Mouse (Mus musculus): ENCODE measurements at regions not wholly inside any gene's neighbourhood (a gene's known extent, or its start where the extent isn't known, plus 50 kb on each side); places are given as distances from the start of the nearest gene placed in this dataset.

DNA sequence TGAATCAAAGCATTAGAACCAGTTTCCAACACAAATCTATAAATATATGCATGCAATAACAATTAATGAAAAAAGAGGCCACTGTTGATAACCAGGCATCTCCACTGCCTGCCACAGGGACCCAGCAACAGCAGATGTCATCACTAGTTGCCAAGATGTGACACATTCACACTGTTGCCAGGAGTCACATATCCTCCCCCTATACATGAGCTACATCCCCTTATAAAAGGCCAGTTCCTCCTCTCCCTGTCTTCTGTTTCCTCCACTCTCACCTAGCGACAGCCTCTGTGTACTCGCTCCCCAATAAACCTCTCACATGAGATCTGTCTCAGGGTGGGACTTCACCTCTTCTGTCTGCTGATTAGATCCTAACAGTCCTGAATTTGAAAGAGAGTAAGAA, 211.4 kb downstream of the Mreg start:
- DNase-seq = no peak

DNA sequence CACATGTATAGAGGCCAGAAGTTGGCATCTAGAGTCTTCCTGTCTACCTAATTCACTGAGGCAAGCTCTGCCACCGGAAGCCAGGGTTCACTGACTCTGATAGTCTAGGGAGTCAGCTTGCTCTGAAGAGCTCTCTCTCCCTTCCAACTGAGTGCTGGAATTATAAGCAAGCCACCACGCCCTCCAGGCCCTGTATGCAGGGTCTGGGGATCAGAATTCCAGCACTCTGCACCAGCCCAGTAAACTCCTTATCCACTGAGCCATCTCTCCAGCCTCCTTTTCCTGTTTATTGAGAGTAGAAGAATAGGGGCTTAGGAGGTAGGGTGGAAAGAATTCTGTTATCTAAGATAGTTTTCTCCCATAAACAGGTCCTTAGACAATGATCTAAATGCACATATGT, 215.3 kb downstream of the Mreg start:
- no peak for DNase-seq

DNA sequence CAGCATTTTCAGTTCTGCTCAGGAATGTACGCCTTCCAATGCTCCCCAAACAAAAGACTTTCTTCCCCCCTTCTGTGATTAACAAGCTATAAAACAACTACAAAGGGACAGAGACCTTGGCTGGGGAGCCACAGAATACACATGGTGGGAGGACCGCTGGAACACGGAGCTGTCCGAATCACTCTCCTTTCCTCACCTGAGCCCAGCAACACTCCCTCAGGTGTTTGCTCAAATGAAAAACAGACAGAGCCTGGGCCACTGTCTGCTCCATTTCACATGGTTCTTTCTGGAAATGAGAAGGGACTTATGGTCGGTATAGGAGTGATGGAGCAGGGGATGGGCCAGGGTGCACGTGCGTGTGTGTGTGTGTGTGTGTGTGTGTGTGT, 215.9 kb downstream of the Mreg start:
- DNase-seq = no peak

DNA sequence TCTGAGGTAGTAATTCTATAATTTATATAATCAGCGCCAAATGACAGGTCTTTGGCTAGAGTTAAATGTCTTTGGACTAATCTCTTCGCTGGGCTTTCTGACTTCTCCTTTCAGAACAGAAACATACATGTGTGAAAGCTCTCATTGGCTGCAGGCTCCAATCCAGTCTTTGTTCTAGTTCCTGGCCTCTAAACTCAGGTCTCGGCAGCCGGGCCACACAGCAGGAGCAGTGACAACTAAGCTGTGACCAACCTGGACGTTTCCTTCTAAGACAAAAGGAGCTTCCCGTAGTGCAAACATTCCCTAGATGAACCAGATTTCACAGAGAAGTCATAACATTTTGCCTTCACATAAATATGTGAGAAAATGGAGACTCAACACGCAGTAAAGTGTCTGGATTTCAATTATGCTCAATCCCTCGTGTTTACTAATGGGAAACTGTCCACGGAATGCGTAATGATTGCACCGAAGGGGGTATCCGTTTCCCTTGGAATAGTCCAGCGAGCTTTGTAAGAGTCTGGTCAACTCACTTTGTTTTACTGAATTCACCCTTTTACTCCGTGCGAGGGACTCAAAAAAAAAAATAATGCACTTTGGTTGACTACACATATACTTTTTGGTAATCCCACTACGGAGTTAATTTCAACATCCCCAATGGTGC, 216.4 kb downstream of the Mreg start:
- no peak for DNase-seq

DNA sequence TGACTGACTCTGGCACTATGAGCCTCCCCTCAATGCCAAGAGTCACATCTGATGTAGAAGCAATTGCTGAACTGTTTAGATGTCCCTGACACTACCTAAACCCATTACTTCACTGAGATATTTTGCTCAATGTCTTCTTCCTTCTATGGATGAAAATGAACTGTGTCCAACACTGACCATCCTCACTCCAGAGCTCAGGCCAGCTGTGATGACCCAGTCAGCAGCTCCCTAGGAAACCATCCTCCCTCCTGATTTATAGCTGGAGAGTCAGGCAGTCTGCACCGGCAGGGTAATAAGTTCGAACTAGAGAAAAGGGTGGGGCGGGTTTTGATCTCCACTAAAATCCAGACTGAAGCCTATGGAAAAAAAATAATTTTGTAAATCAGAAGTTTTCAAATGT, 221.2 kb downstream of the Mreg start:
- DNase-seq = no peak

DNA sequence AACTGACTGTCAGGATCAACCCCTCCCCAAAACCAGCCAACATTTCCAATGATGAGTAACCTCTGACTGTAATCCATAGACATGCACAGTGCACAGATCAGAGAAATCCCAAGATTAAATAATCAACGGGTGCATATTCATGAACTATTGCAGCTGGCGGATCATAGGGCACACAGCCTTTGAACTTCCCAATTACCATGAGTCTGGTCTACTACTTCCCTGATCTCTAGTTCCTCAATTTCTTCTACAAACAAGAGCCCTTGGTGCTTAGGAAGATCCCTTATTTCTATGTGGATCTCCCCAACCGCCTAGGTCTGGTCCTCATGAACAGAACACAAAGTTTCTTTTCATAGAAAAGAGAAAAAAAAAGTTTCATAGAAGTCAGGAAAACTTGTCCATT, 224.0 kb downstream of the Mreg start:
- no peak for DNase-seq

DNA sequence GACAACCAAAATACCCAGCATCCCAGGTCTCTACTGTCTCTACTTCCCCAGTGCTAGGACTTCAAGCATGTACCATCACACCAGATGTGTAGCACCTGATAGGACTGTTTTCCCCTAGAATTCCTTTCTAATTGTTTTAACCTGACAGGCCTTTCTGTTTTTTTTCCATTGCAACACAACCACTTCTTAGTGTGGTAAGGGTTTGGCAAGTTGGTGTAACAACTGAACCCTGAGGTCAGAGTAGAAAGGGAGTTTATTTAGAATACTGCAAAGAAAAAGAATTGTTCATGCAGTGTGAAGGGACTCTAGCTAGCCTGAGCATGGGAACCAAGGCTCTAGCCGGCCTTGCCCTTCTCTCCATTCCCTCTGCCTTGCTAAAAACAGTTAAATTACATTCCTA, 226.1 kb downstream of the Mreg start:
- no peak for DNase-seq

DNA sequence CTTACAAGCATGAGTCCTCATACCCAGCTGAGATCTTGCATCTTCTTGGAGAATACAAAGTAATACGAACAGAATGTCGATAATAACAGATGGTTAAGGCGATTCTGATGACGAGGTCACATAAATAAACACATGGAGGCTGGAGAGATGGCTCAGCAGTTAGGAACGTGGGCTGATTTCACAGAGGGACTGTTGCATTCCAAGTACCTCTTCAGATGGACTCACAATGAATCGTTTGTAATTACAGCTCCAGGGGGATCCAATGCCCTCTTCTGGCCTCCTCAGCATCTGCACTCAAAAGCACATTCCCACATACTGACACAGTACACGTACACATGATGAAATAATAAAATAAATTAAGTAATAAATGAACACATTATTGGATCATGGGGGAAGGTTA, 228.3 kb downstream of the Mreg start:
- DNase-seq = no peak

DNA sequence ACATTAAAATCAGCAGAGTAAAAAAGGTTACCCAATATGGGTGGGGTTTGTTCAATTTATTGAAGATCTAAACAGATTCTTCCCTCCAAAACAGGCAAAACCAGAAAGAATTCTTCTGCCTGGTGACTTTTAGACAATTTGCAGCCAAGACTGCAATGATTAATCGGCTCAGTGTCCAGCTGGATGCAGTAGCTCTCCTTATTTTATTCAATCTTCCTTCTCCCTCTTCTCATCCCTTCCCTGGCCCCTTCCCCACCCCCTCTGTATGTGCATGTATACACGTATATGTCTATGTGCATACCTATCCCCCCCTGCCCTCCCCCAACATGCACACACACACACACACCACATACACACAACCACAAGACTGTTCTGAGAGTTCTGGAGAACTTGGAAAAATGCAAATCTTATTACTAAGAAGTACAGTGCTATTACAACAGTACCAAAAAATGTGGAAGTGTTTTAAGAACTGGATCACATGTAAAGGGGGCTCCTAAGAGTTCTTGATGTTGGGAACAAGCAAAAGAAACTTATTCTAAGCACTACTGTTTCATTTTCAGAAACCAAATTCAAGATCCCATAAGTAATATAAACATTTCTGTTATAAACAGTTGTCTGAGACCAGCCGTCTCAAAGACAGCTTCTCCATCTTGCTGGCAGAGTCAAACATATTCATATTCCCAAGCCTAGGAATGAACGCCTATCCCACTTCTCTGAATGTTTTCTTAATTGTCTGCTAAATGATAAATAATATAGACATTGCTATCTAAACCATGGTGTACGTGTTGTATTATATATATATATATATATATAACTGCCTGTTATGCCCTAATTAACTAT, 229.5 kb downstream of the Mreg start:
- DNase-seq = no peak

DNA sequence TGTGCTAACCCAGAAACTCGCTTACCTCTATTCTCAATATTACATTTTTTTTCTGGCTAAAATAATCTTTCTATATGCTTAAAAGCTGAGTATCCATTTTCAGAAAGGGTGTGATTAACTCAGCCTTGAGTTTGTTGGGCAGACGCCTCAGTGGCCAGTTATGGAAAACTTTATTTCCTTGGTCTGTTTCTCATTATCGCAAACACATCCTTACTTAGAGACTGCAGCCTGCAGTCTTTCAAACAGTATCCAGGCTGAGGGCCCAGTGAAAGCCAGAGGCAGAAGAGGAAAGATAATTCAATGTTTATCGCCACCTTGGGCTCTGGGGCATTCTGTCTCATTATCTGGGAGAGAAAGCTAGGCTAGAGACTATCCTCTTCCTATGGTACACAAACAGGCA, 231.5 kb downstream of the Mreg start:
- no peak for DNase-seq

DNA sequence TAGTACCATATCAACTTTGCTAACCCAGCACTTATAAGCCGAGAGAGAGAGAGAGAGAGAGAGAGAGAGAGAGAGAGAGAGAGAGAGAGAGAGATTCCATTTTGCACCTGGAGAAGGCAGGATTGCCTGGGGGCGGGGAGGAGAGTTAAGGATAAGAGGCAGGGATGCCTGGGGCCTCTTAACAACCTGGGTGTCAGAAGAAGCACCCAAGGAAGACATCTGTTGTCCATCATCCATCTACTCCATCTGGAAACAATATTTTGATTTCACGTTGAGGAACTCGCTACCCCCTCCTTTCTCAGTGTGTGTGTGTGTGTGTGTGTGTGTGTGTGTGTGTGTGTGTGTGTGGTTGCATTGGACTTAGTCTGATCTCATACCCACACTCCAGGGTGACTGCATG, 232.8 kb downstream of the Mreg start:
- no peak for DNase-seq

DNA sequence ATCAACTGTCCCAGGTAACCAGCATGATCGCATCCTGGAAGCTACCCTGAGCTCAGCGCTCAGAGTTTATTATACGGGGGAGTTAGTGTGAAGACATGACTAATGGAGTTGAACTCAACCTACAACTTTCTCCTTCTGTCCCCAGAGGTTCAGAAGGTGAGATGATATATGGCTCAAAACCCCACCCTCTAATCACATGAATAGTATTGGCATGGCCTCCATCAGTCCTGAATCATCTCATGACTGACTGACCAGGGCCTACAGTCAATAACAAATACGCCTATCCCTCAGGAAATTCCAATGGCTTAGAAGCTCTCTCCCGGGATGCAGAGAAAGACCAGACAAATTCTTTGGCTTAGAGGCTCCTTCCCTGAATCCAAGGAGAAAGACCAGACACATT, 234.7 kb downstream of the Mreg start:
- no peak for DNase-seq

DNA sequence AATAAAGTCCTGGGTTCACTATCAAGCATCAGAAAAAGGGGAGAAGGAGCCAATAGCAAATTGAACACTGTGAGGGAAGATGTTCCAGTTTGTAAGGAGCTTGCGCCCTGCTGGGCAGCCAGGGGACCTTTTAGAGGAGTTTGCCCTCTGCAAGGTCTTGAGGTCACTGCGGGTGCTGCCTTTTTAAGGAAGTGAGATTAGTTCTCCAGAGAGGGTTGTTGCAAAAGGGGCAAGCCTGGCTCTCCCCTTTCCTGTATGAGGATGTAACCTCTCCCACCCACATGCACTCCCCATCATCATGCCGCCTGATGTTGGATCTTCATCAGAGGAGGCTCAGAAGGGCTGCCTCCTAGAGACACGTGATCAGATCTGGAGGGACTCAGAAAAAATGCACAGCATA, 237.4 kb downstream of the Mreg start:
- no peak for DNase-seq

DNA sequence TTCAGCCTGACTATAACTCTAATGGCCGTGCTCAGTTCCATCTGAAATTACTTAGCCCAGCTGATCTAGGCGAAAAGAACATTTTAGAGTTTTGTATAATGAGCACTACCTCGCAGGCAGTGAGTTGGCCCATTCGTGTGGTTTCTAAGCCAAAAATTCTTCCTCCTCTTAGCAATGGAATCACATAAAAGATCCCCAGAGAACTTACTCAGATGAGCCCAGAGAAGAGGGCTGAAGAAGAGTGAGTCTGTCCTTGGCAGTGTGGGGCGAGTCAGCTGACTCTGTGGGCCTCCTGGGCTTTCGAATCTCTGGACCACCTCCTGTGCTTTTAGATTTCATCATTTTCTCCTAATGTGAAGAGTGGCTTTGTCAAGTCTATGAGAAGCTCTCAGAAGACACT, 240.2 kb downstream of the Mreg start:
- no peak for DNase-seq

DNA sequence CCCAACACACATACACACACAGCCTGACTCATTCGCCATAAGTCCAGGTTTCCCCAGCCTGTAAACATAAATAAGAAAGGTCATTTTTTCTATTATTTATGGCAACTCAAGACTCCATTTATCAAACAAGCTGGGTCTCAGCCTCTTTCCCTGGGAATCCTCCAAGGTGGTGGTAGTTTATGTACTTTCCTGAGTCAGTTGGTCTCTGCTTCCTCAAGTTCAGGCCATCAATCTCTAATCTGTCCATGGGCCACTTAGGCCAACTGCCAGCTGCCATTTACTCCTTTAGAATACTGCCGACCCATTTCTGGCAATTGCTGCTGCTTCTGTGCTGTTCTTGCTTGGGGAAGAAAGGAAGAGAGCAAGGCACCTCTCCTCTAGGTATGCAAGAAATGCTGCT, 241.3 kb downstream of the Mreg start:
- DNase-seq = no peak

DNA sequence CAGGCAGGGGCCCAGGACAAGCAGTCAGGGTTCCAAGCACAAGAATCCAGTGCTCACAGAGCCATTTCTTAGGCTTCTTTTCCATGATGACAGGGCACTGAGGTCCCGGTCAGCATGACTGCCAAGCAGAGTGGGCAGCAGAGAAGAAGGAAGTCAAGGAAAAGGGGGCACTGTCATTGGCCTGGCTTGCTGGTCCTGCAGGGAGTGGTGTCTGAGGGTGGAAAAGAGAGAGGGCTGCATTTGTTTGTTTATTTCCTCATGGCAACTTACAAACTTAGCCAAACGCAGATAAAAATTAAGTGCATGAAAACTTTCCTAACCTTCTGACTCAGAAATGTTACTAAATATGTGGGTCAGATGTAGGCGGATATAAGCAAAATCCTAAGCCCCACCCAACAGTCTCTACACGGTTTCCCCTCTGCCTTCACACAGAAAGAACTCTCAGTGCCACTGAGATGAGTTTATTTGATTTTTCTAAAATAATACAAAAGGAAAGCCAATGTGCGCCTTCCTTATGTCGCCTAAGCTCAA, 244.5 kb downstream of the Mreg start:
- DNase-seq = no peak

DNA sequence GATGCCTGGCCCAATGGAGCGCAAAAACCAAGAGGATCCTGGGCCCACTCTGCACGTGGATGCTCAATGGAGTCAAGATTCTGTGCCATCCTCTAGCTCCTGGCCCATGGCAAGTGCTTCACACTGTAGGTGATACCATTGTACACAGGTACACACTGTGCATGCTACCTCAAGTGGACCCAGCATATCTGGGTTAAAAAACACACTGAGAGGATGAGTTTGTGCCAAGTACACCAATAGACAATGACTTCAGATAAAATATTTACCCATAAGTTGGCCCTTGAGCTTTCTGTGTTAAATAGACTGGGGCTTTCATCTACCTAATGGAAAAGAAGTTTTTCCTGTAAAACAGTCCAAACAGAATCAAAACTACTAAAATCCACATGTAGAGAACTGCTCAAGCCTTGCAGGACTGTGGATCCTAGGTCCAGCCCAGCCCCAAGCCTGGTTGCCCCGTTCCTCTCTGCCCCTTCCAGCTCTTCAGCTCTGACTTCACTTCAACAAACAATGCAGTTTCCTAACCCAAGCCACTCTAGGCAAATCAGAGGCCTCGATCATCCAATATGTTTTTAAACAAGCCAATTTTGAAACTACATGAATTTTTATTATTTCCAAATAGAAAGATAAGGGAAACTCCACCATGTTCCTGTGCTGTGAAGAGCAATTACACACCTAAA, 247.5 kb downstream of the Mreg start:
- DNase-seq = no peak

DNA sequence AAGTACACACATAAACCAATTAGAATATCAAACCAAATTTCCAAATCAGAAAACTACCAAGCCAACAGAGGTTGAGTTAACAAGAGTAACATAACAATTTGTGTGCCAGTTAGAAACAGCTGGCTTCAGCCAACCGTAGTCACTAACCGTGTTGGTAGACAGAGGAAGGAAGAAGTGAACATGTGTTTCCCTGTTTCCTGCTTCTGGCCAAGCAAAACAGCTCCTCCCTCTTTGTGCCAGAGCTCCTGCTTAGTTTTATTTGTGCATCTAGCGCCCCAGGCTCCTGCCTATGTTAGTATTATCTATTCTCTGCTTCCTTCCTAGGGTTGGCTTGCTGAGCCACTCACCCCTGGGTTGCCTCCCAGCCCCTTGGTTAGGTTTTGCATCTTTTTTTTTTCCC, 255.2 kb downstream of the Mreg start:
- no peak for DNase-seq

DNA sequence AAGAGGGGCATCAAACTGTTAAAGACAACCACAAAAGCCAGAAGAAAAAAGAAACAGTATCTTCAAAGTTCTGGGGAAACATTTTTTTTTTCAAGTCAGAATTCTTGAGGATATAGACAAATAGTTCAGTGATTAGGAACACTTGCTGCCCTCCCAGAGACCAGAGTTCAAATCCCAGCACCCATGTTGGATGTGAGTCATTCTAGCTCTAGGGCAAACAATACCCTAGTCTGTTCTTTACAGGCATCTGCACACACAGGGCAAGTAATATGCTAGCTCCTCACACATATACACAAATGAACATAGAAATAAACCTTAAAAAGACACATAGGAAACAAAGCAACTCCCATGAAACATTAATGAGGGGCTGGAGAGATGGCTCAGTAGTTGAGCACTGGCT, 256.8 kb downstream of the Mreg start:
- DNase-seq = no peak

DNA sequence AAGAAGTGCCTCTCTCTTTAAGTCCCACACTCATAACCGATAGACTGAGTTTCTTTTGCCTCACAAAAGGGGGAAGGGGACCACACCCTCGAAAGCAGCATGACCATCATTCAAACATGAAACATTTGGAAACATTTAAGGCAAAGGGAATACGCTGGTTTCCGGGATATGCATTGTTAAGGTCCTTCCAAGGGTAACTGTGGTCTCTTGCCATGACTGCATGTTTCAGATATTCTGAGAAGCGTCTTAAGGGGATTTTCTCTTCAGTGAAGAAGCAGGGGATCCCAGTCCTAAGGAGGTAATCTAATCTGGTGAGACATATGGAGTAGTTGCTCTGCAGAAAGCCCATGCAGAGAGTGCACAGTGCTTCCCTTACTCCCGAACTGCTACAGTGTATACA, 258.8 kb downstream of the Mreg start:
- DNase-seq = no peak

DNA sequence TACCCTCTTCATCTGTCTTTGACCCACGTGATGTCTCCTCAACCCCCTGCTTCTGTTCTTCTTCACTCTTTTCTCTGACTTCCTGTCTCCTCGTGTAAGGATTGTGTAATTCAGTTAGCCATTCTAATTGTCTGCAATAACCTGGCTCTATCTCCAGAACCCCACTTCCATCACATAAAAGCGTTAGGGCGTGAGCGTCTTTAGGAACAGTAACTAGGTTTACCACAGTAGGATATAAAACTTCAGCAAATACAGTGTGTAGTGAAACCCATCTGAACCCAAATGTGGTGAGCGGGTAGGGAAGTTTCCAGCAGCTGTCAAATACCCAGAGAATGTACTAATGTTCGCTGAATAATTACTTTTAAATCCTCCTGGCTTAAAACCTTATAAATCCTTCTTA, 262.6 kb downstream of the Mreg start:
- no peak for DNase-seq

DNA sequence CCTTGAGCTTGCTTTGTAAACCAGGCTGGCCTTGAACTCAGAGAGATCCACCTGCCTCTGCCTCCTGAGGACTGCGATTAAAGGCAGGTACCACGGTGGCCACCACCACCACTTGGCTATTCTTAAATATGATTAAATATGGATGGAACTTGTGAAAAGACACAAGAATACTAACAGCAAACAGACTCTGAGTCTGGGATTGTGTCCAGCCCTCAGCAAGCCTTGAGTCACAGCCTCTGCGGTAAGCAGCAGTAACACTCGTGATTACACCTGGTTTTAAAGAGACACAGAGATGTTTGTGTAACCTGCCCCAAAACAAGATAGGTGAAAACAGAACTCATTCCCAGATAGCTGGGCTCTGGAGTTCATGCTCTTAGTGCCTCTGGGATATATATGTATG, 263.4 kb downstream of the Mreg start:
- no peak for DNase-seq

DNA sequence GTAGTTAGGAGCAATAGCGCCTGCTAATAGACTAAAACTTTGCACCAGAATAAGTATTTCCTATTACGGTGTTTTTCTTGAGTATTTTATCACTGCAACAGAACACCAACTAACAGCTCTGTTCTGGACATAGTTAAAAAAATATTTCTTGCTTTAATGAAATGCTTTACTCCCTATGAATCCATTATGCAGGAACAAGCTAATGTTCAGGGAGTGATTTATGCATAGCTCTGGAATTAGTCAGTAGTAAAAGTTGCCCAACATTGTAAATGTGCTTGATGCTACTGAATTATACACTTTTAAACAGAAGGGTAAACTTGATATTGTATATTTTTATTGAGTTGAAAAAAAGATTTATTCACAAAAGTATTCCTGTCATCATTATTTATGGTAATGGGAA, 264.6 kb downstream of the Mreg start:
- no peak for DNase-seq
